In genomic region chr1:133548971-133549370, GRCm38 (mm10) we compare ENCODE assay signal across 16 mouse cellular contexts.
"Had no signal": no experiment of that assay in that cellular context is flagged by ENCODE, and none has a peak within 500 bp of the region (broad histone marks: within the 10 kb centered on the region; RNA-seq: fewer than 3 reads in every experiment).

No protein-coding gene starts in this region.

- ATAC-seq: midbrain, embryonic 13.5 days had no signal

- H3K4me1 ChIP-seq: kidney, embryonic 15.5 days; stomach, embryonic 15.5 days had no signal

- H3K27me3 ChIP-seq: kidney, embryonic 15.5 days; liver, embryonic 13.5 days; midbrain, embryonic 13.5 days; stomach, embryonic 15.5 days had no signal

- H3K27ac ChIP-seq: kidney, embryonic 15.5 days; left cerebral cortex, adult 2 months; liver, embryonic 13.5 days; midbrain, embryonic 13.5 days; stomach, embryonic 15.5 days had no signal

- H3K9me3 ChIP-seq: kidney, embryonic 15.5 days; midbrain, embryonic 13.5 days; stomach, embryonic 15.5 days had no signal

- H3K9ac ChIP-seq: kidney, embryonic 15.5 days; liver, embryonic 13.5 days; midbrain, embryonic 13.5 days; stomach, embryonic 15.5 days had no signal

- DNase-seq: kidney, adult 11 months; kidney, adult 8-10 months; kidney, postnatal 10 days; kidney, postnatal 36 days; layer of hippocampus, postnatal 36 days; liver, embryonic 13.5 days; lung, adult 2 months; lung, postnatal 14 days; lung, postnatal 4 days; right cerebral cortex, postnatal 25 days; spleen, adult 18-20 months; thymus, postnatal 25 days had no signal

- H3K4me2 ChIP-seq: kidney, embryonic 15.5 days; liver, embryonic 13.5 days; midbrain, embryonic 13.5 days; stomach, embryonic 15.5 days had no signal

- H3K36me3 ChIP-seq: kidney, embryonic 15.5 days; liver, embryonic 13.5 days; midbrain, embryonic 13.5 days; stomach, embryonic 15.5 days had no signal

- H3K4me3 ChIP-seq: kidney, embryonic 15.5 days; left cerebral cortex, adult 2 months; liver, embryonic 13.5 days; midbrain, embryonic 13.5 days; stomach, embryonic 15.5 days had no signal
